Mouse (Mus musculus) midbrain, embryonic 10.5 days (tissue): ENCODE measurements around the gene P2rx6. TPM values are rescaled to one million over a fixed set of nuclear protein-coding genes. Genes with fewer than 3 reads are reported as not detected.

ENCODE experiments used
- DNase-seq: peaks from one replicate; pipeline ENCODE4 v3.0.0-alpha.2; 2017; ENCODE audit warnings: low spot score
- H3K27ac ChIP-seq: fragments of 300-500 bp; sonication (generic); replicated peaks from 2 replicates; pipeline ENCODE4 v1.5.1; 2016; ENCODE audit warnings: mild to moderate bottlenecking
- H3K27me3 ChIP-seq: fragments of 300-500 bp; sonication (generic); 2 replicates; pipeline ENCODE4 v1.6.1; 2016; ENCODE audit warnings: low read depth, mild to moderate bottlenecking; ENCODE audit not compliant: poor library complexity, severe bottlenecking
- H3K36me3 ChIP-seq: fragments of 300-500 bp; sonication (generic); 2 replicates; pipeline ENCODE4 v1.6.1; 2016; ENCODE audit warnings: mild to moderate bottlenecking, moderate library complexity
- H3K4me1 ChIP-seq: fragments of 300-500 bp; sonication (generic); 2 replicates; pipeline ENCODE4 v1.6.1; 2016
- H3K4me3 ChIP-seq: fragments of 300-500 bp; sonication (generic); 2 replicates; pipeline ENCODE4 v1.5.1; 2016; ENCODE audit warnings: mild to moderate bottlenecking, moderate library complexity
- H3K9me3 ChIP-seq: fragments of 300-500 bp; sonication (generic); replicated peaks from 2 replicates; pipeline ENCODE4 v1.6.1; 2016; ENCODE audit warnings: mild to moderate bottlenecking
- WGBS: fragments of 180-500 bp; shearing (Covaris S2); methylation state at CpG from one replicate; pipeline ENCODE4 v1.1.7; 2016; 5-methylcytosine and 5-hydroxymethylcytosine counted together
- polyA plus RNA-seq: library from polyadenylated mRNA; unstranded; fragments of >200 nt; fragmentation: Nextera tagmentation; extraction: Ambion mirVana; gene quantifications from 2 replicates; pipeline ENCODE4 v1.2.1, GENCODE M21; 2016

The P2rx6 gene
- 0.62 and 0.75 TPM in 2 replicates for polyA plus RNA-seq

GRCm38 (mm10) chr16:17561751-17562208, at the start of gene P2rx6:
Gene P2rx6, plus strand, starts transcription at chr16:17561885.
- 4% methylated on average over 10 of the region's 10 CpGs for WGBS
- Histone ChIP-seq H3K27ac (peak within 1 kb of the TSS; percentile 76), H3K27me3 (peaks cover 51% of the 10 kb centered on the region), H3K4me1 (peaks cover 50% of the 10 kb centered on the region), H3K9me3 (no peaks in the 10 kb centered on the region), H3K4me3 (peak within 1 kb of the TSS; percentile 46), H3K36me3 (no peaks in the 10 kb centered on the region)
- peak; percentile 73 for DNase-seq

GRCm38 (mm10) chr16:17518910-17519309, 42.8 kb upstream of the P2rx6 start:
- no peak for DNase-seq
- H3K4me1 ChIP-seq = no peaks in the 10 kb centered on the region
- WGBS = 86% methylated on average over 2 of the region's 2 CpGs
- H3K27me3 ChIP-seq = no peaks in the 10 kb centered on the region
- H3K36me3 ChIP-seq = peaks cover 98% of the 10 kb centered on the region
- no peaks in the 10 kb centered on the region for H3K9me3 ChIP-seq
- H3K4me3 ChIP-seq = no peak overlapping the region
- no peak overlapping the region for H3K27ac ChIP-seq

- peaks cover 97% of the 10 kb centered on the region for H3K36me3 ChIP-seq
- 91% methylated on average over 11 of the region's 11 CpGs for WGBS
These were observed 37.5 kb upstream of the P2rx6 start for GRCm38 (mm10) chr16:17524156-17524555.

GRCm38 (mm10) chr16:17525524-17525923, 36.2 kb upstream of the P2rx6 start:
- DNase-seq = no peak
- H3K36me3 ChIP-seq = peaks cover 84% of the 10 kb centered on the region
- peaks cover 13% of the 10 kb centered on the region for H3K4me1 ChIP-seq
- WGBS = 87% methylated on average over 3 of the region's 3 CpGs
- H3K4me3 ChIP-seq = no peak overlapping the region
- no peaks in the 10 kb centered on the region for H3K9me3 ChIP-seq
- H3K27me3 ChIP-seq = no peaks in the 10 kb centered on the region
- no peak overlapping the region for H3K27ac ChIP-seq

More at GRCm38 (mm10) chr16:17524156-17524555, 37.5 kb upstream of the P2rx6 start:
- H3K4me3 ChIP-seq = no peak overlapping the region
- H3K4me1 ChIP-seq = no peaks in the 10 kb centered on the region
- H3K27ac ChIP-seq = no peak overlapping the region
- no peaks in the 10 kb centered on the region for H3K27me3 ChIP-seq
- H3K9me3 ChIP-seq = no peaks in the 10 kb centered on the region
- no peak for DNase-seq

GRCm38 (mm10) chr16:17526223-17526622, 35.5 kb upstream of the P2rx6 start:
- H3K27ac ChIP-seq = no peak overlapping the region
- peaks cover 77% of the 10 kb centered on the region for H3K36me3 ChIP-seq
- no peak overlapping the region for H3K4me3 ChIP-seq
- no peak for DNase-seq
- WGBS = 91% methylated on average over 6 of the region's 6 CpGs
- no peaks in the 10 kb centered on the region for H3K27me3 ChIP-seq
- peaks cover 13% of the 10 kb centered on the region for H3K4me1 ChIP-seq
- H3K9me3 ChIP-seq = no peaks in the 10 kb centered on the region

- no peaks in the 10 kb centered on the region for H3K27me3 ChIP-seq
- no peak for DNase-seq
- H3K9me3 ChIP-seq = no peaks in the 10 kb centered on the region
- peaks cover 63% of the 10 kb centered on the region for H3K36me3 ChIP-seq
- H3K27ac ChIP-seq = no peak overlapping the region
- peaks cover 24% of the 10 kb centered on the region for H3K4me1 ChIP-seq
- no peak overlapping the region for H3K4me3 ChIP-seq
These were observed 34.1 kb upstream of the P2rx6 start for GRCm38 (mm10) chr16:17527606-17528005.

GRCm38 (mm10) chr16:17528276-17528675, 33.4 kb upstream of the P2rx6 start:
- Histone ChIP-seq H3K36me3 (peaks cover 56% of the 10 kb centered on the region), H3K9me3 (no peaks in the 10 kb centered on the region), H3K27ac (no peak overlapping the region), H3K4me1 (peaks cover 24% of the 10 kb centered on the region), H3K4me3 (0 out of 2 replicates have a peak overlapping the region, but pooled peaks have one; percentile 8), H3K27me3 (no peaks in the 10 kb centered on the region)
- DNase-seq = no peak
- 90% methylated on average over 13 of the region's 13 CpGs for WGBS

GRCm38 (mm10) chr16:17529981-17530586, 31.6 kb upstream of the P2rx6 start:
- WGBS = 22% methylated on average over 17 of the region's 17 CpGs
- H3K9me3 ChIP-seq = no peaks in the 10 kb centered on the region
- no peaks in the 10 kb centered on the region for H3K27me3 ChIP-seq
- peak overlapping the region; percentile 86 for H3K27ac ChIP-seq
- peaks cover 40% of the 10 kb centered on the region for H3K36me3 ChIP-seq
- peaks cover 24% of the 10 kb centered on the region for H3K4me1 ChIP-seq
- DNase-seq = peak; percentile 32
- H3K4me3 ChIP-seq = peak overlapping the region; percentile 71

GRCm38 (mm10) chr16:17530640-17531288, 30.9 kb upstream of the P2rx6 start, which contains the start of gene Thap7:
Gene Thap7, minus strand, starts transcription at chr16:17531136.
- under 1% methylated on average over 67 of the region's 67 CpGs for WGBS
- peak; percentile 98 for DNase-seq
- peak within 1 kb of the TSS; percentile 86 for H3K27ac ChIP-seq
- H3K27me3 ChIP-seq = no peaks in the 10 kb centered on the region
- H3K4me3 ChIP-seq = peak within 1 kb of the TSS; percentile 71
- H3K36me3 ChIP-seq = peaks cover 33% of the 10 kb centered on the region
- peaks cover 24% of the 10 kb centered on the region for H3K4me1 ChIP-seq
- H3K9me3 ChIP-seq = no peaks in the 10 kb centered on the region

GRCm38 (mm10) chr16:17532271-17532670, 29.4 kb upstream of the P2rx6 start:
- no peak overlapping the region for H3K27ac ChIP-seq
- H3K27me3 ChIP-seq = no peaks in the 10 kb centered on the region
- H3K4me1 ChIP-seq = peaks cover 24% of the 10 kb centered on the region
- peak overlapping the region; percentile 71 for H3K4me3 ChIP-seq
- 51% methylated on average over 4 of the region's 4 CpGs for WGBS
- H3K36me3 ChIP-seq = peaks cover 18% of the 10 kb centered on the region
- H3K9me3 ChIP-seq = no peaks in the 10 kb centered on the region
- no peak for DNase-seq

- peaks cover 24% of the 10 kb centered on the region for H3K4me1 ChIP-seq
- H3K9me3 ChIP-seq = no peaks in the 10 kb centered on the region
- DNase-seq = no peak
- H3K4me3 ChIP-seq = no peak overlapping the region
- no peak overlapping the region for H3K27ac ChIP-seq
- no peaks in the 10 kb centered on the region for H3K27me3 ChIP-seq
- WGBS = 73% methylated on average over 14 of the region's 14 CpGs
- peaks cover 13% of the 10 kb centered on the region for H3K36me3 ChIP-seq
These were observed 28.9 kb upstream of the P2rx6 start for GRCm38 (mm10) chr16:17532676-17533329.

GRCm38 (mm10) chr16:17536584-17536983, 25.1 kb upstream of the P2rx6 start:
- no peaks in the 10 kb centered on the region for H3K9me3 ChIP-seq
- DNase-seq = no peak
- no peak overlapping the region for H3K27ac ChIP-seq
- WGBS = 91% methylated on average over 3 of the region's 3 CpGs
- no peak overlapping the region for H3K4me3 ChIP-seq
- peaks cover 8% of the 10 kb centered on the region for H3K27me3 ChIP-seq
- H3K36me3 ChIP-seq = no peaks in the 10 kb centered on the region
- peaks cover 9% of the 10 kb centered on the region for H3K4me1 ChIP-seq

GRCm38 (mm10) chr16:17542632-17543031, 19.1 kb upstream of the P2rx6 start:
- H3K4me1 ChIP-seq = no peaks in the 10 kb centered on the region
- H3K36me3 ChIP-seq = no peaks in the 10 kb centered on the region
- DNase-seq = no peak
- H3K4me3 ChIP-seq = no peak overlapping the region
- no peaks in the 10 kb centered on the region for H3K9me3 ChIP-seq
- 80% methylated on average over 2 of the region's 2 CpGs for WGBS
- H3K27ac ChIP-seq = no peak overlapping the region
- H3K27me3 ChIP-seq = peaks cover 8% of the 10 kb centered on the region
